Mouse (Mus musculus): ENCODE data around the gene Colgalt2.

DNA sequence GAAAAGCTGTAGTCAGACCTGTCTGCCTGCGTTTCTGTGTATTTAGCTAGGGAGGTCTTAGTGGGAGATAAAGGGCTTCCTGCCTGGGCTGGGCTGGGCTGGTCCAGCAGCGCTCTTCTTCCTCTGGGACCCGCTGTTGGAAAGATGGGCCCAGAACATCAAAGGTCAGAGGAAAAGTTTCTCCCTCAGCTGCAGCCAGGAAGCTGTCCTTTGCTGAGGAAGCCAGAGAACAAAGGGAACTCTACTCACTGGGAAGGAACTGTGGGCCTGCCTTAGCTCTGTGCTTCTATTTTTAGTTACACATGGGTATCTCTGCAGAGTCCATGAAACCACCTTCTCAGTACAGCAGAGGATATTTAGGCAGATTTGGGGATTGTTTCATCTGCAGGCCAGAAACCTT lies 62.2 kb downstream of the Colgalt2 start:
- TF ChIP-seq EP300 (IDR thresholded peaks at IDR 0.05; ENCODE audit: low read depth), result no peak
- no peak for TF ChIP-seq CTCF (IDR thresholded peaks at IDR 0.05; ENCODE audit: low read depth)
